Mouse (Mus musculus): ENCODE results near the gene Usp7.

DNA sequence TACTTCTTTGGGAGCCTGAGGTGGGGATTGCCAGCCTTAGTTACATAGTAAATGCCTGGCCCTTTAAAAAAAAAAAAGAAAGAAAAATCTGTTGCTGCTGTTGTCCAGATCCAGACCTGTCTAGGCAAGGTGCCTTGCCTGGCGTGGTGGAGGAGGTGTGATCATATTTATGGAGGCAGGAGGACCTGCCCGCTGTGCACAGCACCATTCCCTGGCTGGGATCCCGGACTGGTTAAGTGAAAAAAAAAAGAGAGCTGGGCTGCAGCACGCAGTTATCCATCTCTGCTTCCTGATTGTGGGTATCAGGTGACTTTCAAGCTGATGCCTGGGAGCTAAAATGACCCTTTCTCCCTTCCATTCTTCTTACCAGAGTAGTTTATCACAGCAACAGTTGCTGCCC is 107.0 kb downstream of the Usp7 start:
- TF ChIP-seq EP300 (IDR thresholded peaks at IDR 0.05; ENCODE audit: low read depth) (no peak), CTCF (IDR thresholded peaks at IDR 0.05; ENCODE audit: low read depth) (no peak)

All from liver, embryonic 14.5 days (tissue).